Mouse (Mus musculus) kidney, embryonic 14.5 days (tissue): ENCODE data around the gene Grik3. TPM values are rescaled to one million over a fixed set of nuclear protein-coding genes. Genes with fewer than 3 reads are reported as not detected.
A peak's percentile ranks its signal among the peaks of the same experiment; 100 is the strongest.

Source experiments
- ATAC-seq: fragments of 200-750 bp; cut with Nextera tagmentation; 2 replicates; pipeline ENCODE4 v1.8.0; 2017; ENCODE audit warnings: moderate number of reproducible peaks, mild to moderate bottlenecking, moderate TSS enrichment, moderate library complexity; ENCODE audit not compliant: low FRiP score, low TSS enrichment
- H3K27ac ChIP-seq: fragments of 300-500 bp; sonication (generic); 2 replicates; pipeline ENCODE4 v1.5.1; 2014; ENCODE audit warnings: low read depth, mild to moderate bottlenecking, low read length, moderate library complexity, mixed read lengths
- H3K27me3 ChIP-seq: fragments of 300-500 bp; sonication (generic); 2 replicates; pipeline ENCODE4 v1.6.1; 2014; ENCODE audit warnings: mild to moderate bottlenecking, low read length; ENCODE audit not compliant: control insufficient read depth, insufficient read depth
- H3K36me3 ChIP-seq: fragments of 300-500 bp; sonication (generic); 2 replicates; pipeline ENCODE4 v1.6.1; 2014; ENCODE audit warnings: low read length, mixed read lengths; ENCODE audit not compliant: control insufficient read depth, insufficient read depth
- H3K4me1 ChIP-seq: fragments of 300-500 bp; sonication (generic); 2 replicates; pipeline ENCODE4 v1.6.1; 2014; ENCODE audit warnings: low read length, mixed read lengths; ENCODE audit not compliant: control insufficient read depth, insufficient read depth
- H3K4me2 ChIP-seq: fragments of 300-500 bp; sonication (generic); replicated peaks from 2 replicates; pipeline ENCODE4 v1.6.1; 2014; ENCODE audit warnings: low read depth, mild to moderate bottlenecking, low read length
- H3K4me3 ChIP-seq: fragments of 300-500 bp; sonication (generic); 2 replicates; pipeline ENCODE4 v1.5.1; 2014; ENCODE audit warnings: mild to moderate bottlenecking, low read length
- H3K9ac ChIP-seq: fragments of 300-500 bp; sonication (generic); 2 replicates; pipeline ENCODE4 v1.6.1; 2014; ENCODE audit warnings: low read depth, mild to moderate bottlenecking, low read length, moderate library complexity
- H3K9me3 ChIP-seq: fragments of 300-500 bp; sonication (generic); 2 replicates; pipeline ENCODE4 v1.6.1; 2016; ENCODE audit warnings: low read length; ENCODE audit not compliant: control insufficient read depth
- WGBS: fragments of 180-500 bp; shearing (Covaris S2); extraction: QIAGEN DNeasy Blood & Tissue Kit; methylation state at CpG from one replicate; pipeline ENCODE4 v1.1.7; 2014; 5-methylcytosine and 5-hydroxymethylcytosine counted together
- polyA plus RNA-seq: library from polyadenylated mRNA; unstranded; fragments of >200 nt; fragmentation: Nextera tagmentation; extraction: Ambion mirVana; gene quantifications from 2 replicates; pipeline ENCODE4 v1.2.1, GENCODE M21; 2014

Grik3 gene
- polyA plus RNA-seq, 1 experiment from 2014 or later: 0.14 TPM

GRCm38 (mm10) chr4:125584676-125585075, 94.2 kb downstream of the Grik3 start:
- no peak overlapping the region for H3K4me2 ChIP-seq
- peaks cover 23% of the 10 kb centered on the region; the same call in 1 of the 2 replicates for H3K27me3 ChIP-seq
- no peaks in the 10 kb centered on the region for H3K9me3 ChIP-seq
- no peaks in the 10 kb centered on the region for H3K36me3 ChIP-seq
- no peak overlapping the region for H3K4me3 ChIP-seq
- no peak overlapping the region for H3K27ac ChIP-seq
- 81% methylated on average over 3 of the region's 3 CpGs for WGBS
- H3K4me1 ChIP-seq: no peaks in the 10 kb centered on the region
- no peak overlapping the region for H3K9ac ChIP-seq
- ATAC-seq: no peak

- Histone ChIP-seq H3K4me1 (no peaks in the 10 kb centered on the region), H3K36me3 (no peaks in the 10 kb centered on the region), H3K9ac (no peak overlapping the region), H3K27me3 (peaks cover 21% of the 10 kb centered on the region), H3K9me3 (no peaks in the 10 kb centered on the region), H3K4me3 (no peak overlapping the region), H3K27ac (no peak overlapping the region), H3K4me2 (no peak overlapping the region)
- no peak for ATAC-seq
- 33% methylated on average over 12 of the region's 12 CpGs for WGBS
Measured at GRCm38 (mm10) chr4:125587577-125587976, 97.1 kb downstream of the Grik3 start.

- Histone ChIP-seq H3K4me2 (no peak overlapping the region), H3K27me3 (peaks cover 21% of the 10 kb centered on the region), H3K4me3 (no peak overlapping the region), H3K36me3 (no peaks in the 10 kb centered on the region), H3K4me1 (no peaks in the 10 kb centered on the region), H3K9me3 (no peaks in the 10 kb centered on the region), H3K27ac (no peak overlapping the region), H3K9ac (no peak overlapping the region)
- ATAC-seq: 0 out of 2 replicates have a peak, but pooled peaks have one; percentile 62
- WGBS: 4% methylated on average over 14 of the region's 14 CpGs
Measured at GRCm38 (mm10) chr4:125590241-125590919, 99.9 kb downstream of the Grik3 start.

- H3K27me3 ChIP-seq: peaks cover 20% of the 10 kb centered on the region
- ATAC-seq: no peak
- 8% methylated on average over 4 of the region's 4 CpGs for WGBS
Measured at GRCm38 (mm10) chr4:125592663-125593062, 102.2 kb downstream of the Grik3 start.

GRCm38 (mm10) chr4:125595011-125595410, 104.5 kb downstream of the Grik3 start:
- no peaks in the 10 kb centered on the region for H3K4me1 ChIP-seq
- 75% methylated on average over 9 of the region's 9 CpGs for WGBS

More at GRCm38 (mm10) chr4:125592663-125593062, 102.2 kb downstream of the Grik3 start:
- Histone ChIP-seq H3K9me3 (no peaks in the 10 kb centered on the region), H3K4me2 (no peak overlapping the region), H3K27ac (no peak overlapping the region), H3K4me3 (no peak overlapping the region), H3K36me3 (no peaks in the 10 kb centered on the region), H3K9ac (no peak overlapping the region), H3K4me1 (no peaks in the 10 kb centered on the region)

GRCm38 (mm10) chr4:125598677-125599076, 108.2 kb downstream of the Grik3 start:
- Histone ChIP-seq H3K9me3 (no peaks in the 10 kb centered on the region), H3K4me3 (no peak overlapping the region), H3K27ac (no peak overlapping the region), H3K4me2 (no peak overlapping the region), H3K9ac (no peak overlapping the region), H3K4me1 (no peaks in the 10 kb centered on the region), H3K27me3 (peaks cover 5% of the 10 kb centered on the region; the same call in 1 of the 2 replicates), H3K36me3 (no peaks in the 10 kb centered on the region)
- ATAC-seq: no peak
- WGBS: 48% methylated on average over 10 of the region's 10 CpGs

More at GRCm38 (mm10) chr4:125595011-125595410, 104.5 kb downstream of the Grik3 start:
- no peak overlapping the region for H3K4me3 ChIP-seq
- H3K27ac ChIP-seq: no peak overlapping the region
- H3K9ac ChIP-seq: no peak overlapping the region
- no peak for ATAC-seq
- H3K36me3 ChIP-seq: no peaks in the 10 kb centered on the region
- peaks cover 5% of the 10 kb centered on the region for H3K27me3 ChIP-seq
- no peaks in the 10 kb centered on the region for H3K9me3 ChIP-seq
- no peak overlapping the region for H3K4me2 ChIP-seq

GRCm38 (mm10) chr4:125599510-125600005, 109.1 kb downstream of the Grik3 start:
- Histone ChIP-seq H3K4me3 (no peak overlapping the region), H3K9ac (no peak overlapping the region), H3K36me3 (no peaks in the 10 kb centered on the region), H3K4me2 (no peak overlapping the region), H3K9me3 (no peaks in the 10 kb centered on the region), H3K27ac (no peak overlapping the region), H3K27me3 (peaks cover 5% of the 10 kb centered on the region; the same call in 1 of the 2 replicates), H3K4me1 (no peaks in the 10 kb centered on the region)
- ATAC-seq: no peak
- 71% methylated on average over 3 of the region's 3 CpGs for WGBS

- Histone ChIP-seq H3K4me2 (no peak overlapping the region), H3K4me3 (no peak overlapping the region), H3K27me3 (0 out of 2 replicates have a peak, but pooled peaks cover 5% of the 10 kb centered on the region), H3K36me3 (no peaks in the 10 kb centered on the region), H3K9ac (no peak overlapping the region), H3K27ac (no peak overlapping the region), H3K9me3 (no peaks in the 10 kb centered on the region), H3K4me1 (no peaks in the 10 kb centered on the region)
- ATAC-seq: no peak
- WGBS: 63% methylated on average over 8 of the region's 8 CpGs
Measured at GRCm38 (mm10) chr4:125600642-125601041, 110.1 kb downstream of the Grik3 start.

GRCm38 (mm10) chr4:125601301-125601700, 110.8 kb downstream of the Grik3 start:
- Histone ChIP-seq H3K36me3 (no peaks in the 10 kb centered on the region), H3K4me3 (no peak overlapping the region), H3K4me1 (no peaks in the 10 kb centered on the region), H3K27ac (no peak overlapping the region), H3K9me3 (no peaks in the 10 kb centered on the region), H3K9ac (no peak overlapping the region), H3K4me2 (no peak overlapping the region), H3K27me3 (0 out of 2 replicates have a peak, but pooled peaks cover 5% of the 10 kb centered on the region)
- no peak for ATAC-seq
- WGBS: 6% methylated on average over 3 of the region's 3 CpGs
